Mouse (Mus musculus): ENCODE results near the gene Nup93. TPM values are rescaled to one million over a fixed set of nuclear protein-coding genes. Genes with fewer than 3 reads are reported as not detected.
A peak's percentile ranks its signal among the peaks of the same experiment; 100 is the strongest.

Gene Nup93
- total and polyA plus RNA-seq, 2 experiments, result 2.3 to 4.6 TPM

GRCm38 (mm10) chr8:94345657-94346056 lies 131.3 kb downstream of the Nup93 start:
- Histone ChIP-seq H3K4me3 (ENCODE audit: insufficient read depth, low read depth, low read length) (no peak overlapping the region), H3K4me1 (ENCODE audit: control insufficient read depth, insufficient read depth, low read length) (peaks cover 4% of the 10 kb centered on the region), H3K36me3 (ENCODE audit: control insufficient read depth, insufficient read depth, low read length) (no peaks in the 10 kb centered on the region), H3K79me2 (ENCODE audit: control insufficient read depth, insufficient read depth, low read length) (no peaks in the 10 kb centered on the region; the same call in 1 of the 2 replicates), H3K27ac (replicated peaks; ENCODE audit: insufficient read depth, low read depth, low read length) (no peak overlapping the region), H3K27me3 (ENCODE audit: control insufficient read depth, insufficient read depth, low read length) (no peaks in the 10 kb centered on the region), H3K9ac (ENCODE audit: low read depth, low read length) (no peak overlapping the region)
- 87% methylated on average over 4 of the region's 4 CpGs for WGBS
- TF ChIP-seq CTCF (IDR thresholded peaks at IDR 0.05; ENCODE audit: low read depth, low read length) (no peak), POLR2A (IDR thresholded peaks at IDR 0.05; ENCODE audit: extremely low read depth, insufficient read depth, low read length) (no peak)
- no peak for DNase-seq (ENCODE audit: extremely low read depth, low read depth, low spot score)

- no peak for DNase-seq (ENCODE audit: extremely low read depth, low read depth, low spot score)
Measured at GRCm38 (mm10) chr8:94346264-94346663, 131.9 kb downstream of the Nup93 start.

GRCm38 (mm10) chr8:94348425-94348824 lies 134.1 kb downstream of the Nup93 start:
- H3K79me2 ChIP-seq (ENCODE audit: control insufficient read depth, insufficient read depth, low read length), result no peaks in the 10 kb centered on the region
- H3K9ac ChIP-seq (ENCODE audit: low read depth, low read length), result no peak overlapping the region
- no peaks in the 10 kb centered on the region for H3K27me3 ChIP-seq (ENCODE audit: control insufficient read depth, insufficient read depth, low read length)
- H3K27ac ChIP-seq (replicated peaks; ENCODE audit: insufficient read depth, low read depth, low read length), result no peak overlapping the region
- no peaks in the 10 kb centered on the region for H3K36me3 ChIP-seq (ENCODE audit: control insufficient read depth, insufficient read depth, low read length)
- TF ChIP-seq CTCF (IDR thresholded peaks at IDR 0.05; ENCODE audit: low read depth, low read length) (no peak), POLR2A (IDR thresholded peaks at IDR 0.05; ENCODE audit: extremely low read depth, insufficient read depth, low read length) (no peak)
- no peak for DNase-seq (ENCODE audit: extremely low read depth, low read depth, low spot score)
- H3K4me3 ChIP-seq (ENCODE audit: insufficient read depth, low read depth, low read length), result no peak overlapping the region
- H3K4me1 ChIP-seq (ENCODE audit: control insufficient read depth, insufficient read depth, low read length), result peaks cover 8% of the 10 kb centered on the region
- WGBS, result 83% methylated on average over 9 of the region's 9 CpGs

More at GRCm38 (mm10) chr8:94346264-94346663, 131.9 kb downstream of the Nup93 start:
- Histone ChIP-seq H3K4me3 (ENCODE audit: insufficient read depth, low read depth, low read length) (no peak overlapping the region), H3K36me3 (ENCODE audit: control insufficient read depth, insufficient read depth, low read length) (no peaks in the 10 kb centered on the region), H3K27me3 (ENCODE audit: control insufficient read depth, insufficient read depth, low read length) (no peaks in the 10 kb centered on the region), H3K79me2 (ENCODE audit: control insufficient read depth, insufficient read depth, low read length) (no peaks in the 10 kb centered on the region; the same call in 1 of the 2 replicates), H3K4me1 (ENCODE audit: control insufficient read depth, insufficient read depth, low read length) (peaks cover 4% of the 10 kb centered on the region), H3K27ac (replicated peaks; ENCODE audit: insufficient read depth, low read depth, low read length) (no peak overlapping the region), H3K9ac (ENCODE audit: low read depth, low read length) (no peak overlapping the region)
- TF ChIP-seq POLR2A (IDR thresholded peaks at IDR 0.05; ENCODE audit: extremely low read depth, insufficient read depth, low read length), result no peak
- TF ChIP-seq CTCF (IDR thresholded peaks at IDR 0.05; ENCODE audit: low read depth, low read length), result no peak
- 93% methylated on average over 13 of the region's 13 CpGs for WGBS

GRCm38 (mm10) chr8:94354069-94354531 lies 139.7 kb downstream of the Nup93 start:
- Histone ChIP-seq H3K27me3 (ENCODE audit: control insufficient read depth, insufficient read depth, low read length) (no peaks in the 10 kb centered on the region), H3K4me1 (ENCODE audit: control insufficient read depth, insufficient read depth, low read length) (peaks cover 18% of the 10 kb centered on the region), H3K79me2 (ENCODE audit: control insufficient read depth, insufficient read depth, low read length) (no peaks in the 10 kb centered on the region), H3K9ac (ENCODE audit: low read depth, low read length) (peak overlapping the region; percentile 72), H3K27ac (replicated peaks; ENCODE audit: insufficient read depth, low read depth, low read length) (peak overlapping the region; percentile 99), H3K36me3 (ENCODE audit: control insufficient read depth, insufficient read depth, low read length) (no peaks in the 10 kb centered on the region), H3K4me3 (ENCODE audit: insufficient read depth, low read depth, low read length) (peak overlapping the region; percentile 6; the same call in 1 of the 2 replicates)
- TF ChIP-seq POLR2A (IDR thresholded peaks at IDR 0.05; ENCODE audit: extremely low read depth, insufficient read depth, low read length), result no peak
- no peak for TF ChIP-seq CTCF (IDR thresholded peaks at IDR 0.05; ENCODE audit: low read depth, low read length)
- WGBS, result 20% methylated on average over 7 of the region's 7 CpGs
- peak; percentile 100 for DNase-seq (ENCODE audit: extremely low read depth, low read depth, low spot score)

- H3K36me3 ChIP-seq (ENCODE audit: control insufficient read depth, insufficient read depth, low read length), result no peaks in the 10 kb centered on the region
- H3K27ac ChIP-seq (replicated peaks; ENCODE audit: insufficient read depth, low read depth, low read length), result peak overlapping the region; percentile 99
- peak overlapping the region; percentile 72 for H3K9ac ChIP-seq (ENCODE audit: low read depth, low read length)
- no peak for TF ChIP-seq CTCF (IDR thresholded peaks at IDR 0.05; ENCODE audit: low read depth, low read length)
- no peak for TF ChIP-seq POLR2A (IDR thresholded peaks at IDR 0.05; ENCODE audit: extremely low read depth, insufficient read depth, low read length)
- H3K79me2 ChIP-seq (ENCODE audit: control insufficient read depth, insufficient read depth, low read length), result no peaks in the 10 kb centered on the region
- H3K27me3 ChIP-seq (ENCODE audit: control insufficient read depth, insufficient read depth, low read length), result no peaks in the 10 kb centered on the region
- 12% methylated on average over 4 of the region's 4 CpGs for WGBS
- H3K4me1 ChIP-seq (ENCODE audit: control insufficient read depth, insufficient read depth, low read length), result peaks cover 18% of the 10 kb centered on the region
- H3K4me3 ChIP-seq (ENCODE audit: insufficient read depth, low read depth, low read length), result peak overlapping the region; percentile 6; the same call in 1 of the 2 replicates
- DNase-seq (ENCODE audit: extremely low read depth, low read depth, low spot score), result peak; percentile 99
Measured at GRCm38 (mm10) chr8:94354571-94354970, 140.2 kb downstream of the Nup93 start.

GRCm38 (mm10) chr8:94357220-94357619 lies 142.9 kb downstream of the Nup93 start:
- Histone ChIP-seq H3K36me3 (ENCODE audit: control insufficient read depth, insufficient read depth, low read length) (no peaks in the 10 kb centered on the region), H3K4me3 (ENCODE audit: insufficient read depth, low read depth, low read length) (no peak overlapping the region), H3K79me2 (ENCODE audit: control insufficient read depth, insufficient read depth, low read length) (no peaks in the 10 kb centered on the region), H3K4me1 (ENCODE audit: control insufficient read depth, insufficient read depth, low read length) (peaks cover 24% of the 10 kb centered on the region), H3K9ac (ENCODE audit: low read depth, low read length) (no peak overlapping the region), H3K27ac (replicated peaks; ENCODE audit: insufficient read depth, low read depth, low read length) (no peak overlapping the region; the same call in 1 of the 2 replicates), H3K27me3 (ENCODE audit: control insufficient read depth, insufficient read depth, low read length) (no peaks in the 10 kb centered on the region)
- no peak for DNase-seq (ENCODE audit: extremely low read depth, low read depth, low spot score)
- 71% methylated on average over 6 of the region's 6 CpGs for WGBS
- TF ChIP-seq CTCF (IDR thresholded peaks at IDR 0.05; ENCODE audit: low read depth, low read length) (no peak), POLR2A (IDR thresholded peaks at IDR 0.05; ENCODE audit: extremely low read depth, insufficient read depth, low read length) (no peak)
